Mouse (Mus musculus) olfactory bulb, adult 2 months (tissue): Measurements from ENCODE around the gene Map7. TPM values are rescaled to one million over a fixed set of nuclear protein-coding genes. Genes with fewer than 3 reads are reported as not detected.

ENCODE experiments used
- H3K27ac ChIP-seq: fragments of 200-500 bp; 2 replicates; pipeline ENCODE4 v1.5.1; 2012; ENCODE audit warnings: low read depth, low read length; ENCODE audit not compliant: insufficient read depth
- H3K4me1 ChIP-seq: fragments of 200-500 bp; 2 replicates; pipeline ENCODE4 v1.6.1; 2012; ENCODE audit warnings: low read length; ENCODE audit not compliant: control insufficient read depth, insufficient read depth
- H3K4me3 ChIP-seq: fragments of 200-500 bp; 2 replicates; pipeline ENCODE4 v1.5.1; 2012; ENCODE audit warnings: mild to moderate bottlenecking, low read depth, low read length, moderate library complexity; ENCODE audit not compliant: insufficient read depth
- CTCF ChIP-seq: fragments of 200-500 bp; IDR thresholded peaks from 2 replicates; pipeline ENCODE4 v1.5.1; 2012; ENCODE audit warnings: low read depth, mild to moderate bottlenecking, low read length, moderate library complexity; ENCODE audit not compliant: insufficient read depth
- POLR2A ChIP-seq: fragments of 200-500 bp; IDR thresholded peaks from 2 replicates; pipeline ENCODE4 v1.6.1; 2012; ENCODE audit warnings: mild to moderate bottlenecking, low read depth, low read length, moderate library complexity; ENCODE audit not compliant: insufficient read depth
- WGBS: fragments of 180-500 bp; shearing (Covaris S2); methylation state at CpG from one replicate; pipeline ENCODE4 v1.1.7; 2018; 5-methylcytosine and 5-hydroxymethylcytosine counted together
- polyA plus RNA-seq: library from polyadenylated mRNA; stranded (reverse); fragments of >200 nt; gene quantifications from 2 replicates; pipeline ENCODE4 v1.2.4, GENCODE M21; 2012; ENCODE audit warnings: low replicate concordance; ENCODE audit not compliant: missing spikeins, insufficient read depth, insufficient read length

Map7 gene
- polyA plus RNA-seq, 1 experiment = not detected

- 95% methylated on average over 5 of the region's 5 CpGs for WGBS
These were observed 61.5 kb downstream of the Map7 start for GRCm38 (mm10) chr10:20209609-20210341.

GRCm38 (mm10) chr10:20214418-20214817, 66.1 kb downstream of the Map7 start:
- WGBS = 62% methylated on average over 4 of the region's 4 CpGs
- Histone ChIP-seq H3K4me1 (peaks cover 2% of the 10 kb centered on the region; the same call in 1 of the 2 replicates), H3K4me3 (no peak overlapping the region), H3K27ac (no peak overlapping the region)
- no peak for TF ChIP-seq CTCF
- no peak for TF ChIP-seq POLR2A

More at GRCm38 (mm10) chr10:20209609-20210341, 61.5 kb downstream of the Map7 start:
- no peak overlapping the region for H3K4me3 ChIP-seq
- H3K27ac ChIP-seq = no peak overlapping the region
- peaks cover 7% of the 10 kb centered on the region for H3K4me1 ChIP-seq
- TF ChIP-seq CTCF = no peak
- no peak for TF ChIP-seq POLR2A

GRCm38 (mm10) chr10:20216982-20217381, 68.7 kb downstream of the Map7 start:
- Histone ChIP-seq H3K4me1 (peaks cover 2% of the 10 kb centered on the region; the same call in 1 of the 2 replicates), H3K27ac (no peak overlapping the region), H3K4me3 (no peak overlapping the region)
- TF ChIP-seq POLR2A (no peak), CTCF (no peak)
- WGBS = 95% methylated on average over 6 of the region's 6 CpGs

DNA sequence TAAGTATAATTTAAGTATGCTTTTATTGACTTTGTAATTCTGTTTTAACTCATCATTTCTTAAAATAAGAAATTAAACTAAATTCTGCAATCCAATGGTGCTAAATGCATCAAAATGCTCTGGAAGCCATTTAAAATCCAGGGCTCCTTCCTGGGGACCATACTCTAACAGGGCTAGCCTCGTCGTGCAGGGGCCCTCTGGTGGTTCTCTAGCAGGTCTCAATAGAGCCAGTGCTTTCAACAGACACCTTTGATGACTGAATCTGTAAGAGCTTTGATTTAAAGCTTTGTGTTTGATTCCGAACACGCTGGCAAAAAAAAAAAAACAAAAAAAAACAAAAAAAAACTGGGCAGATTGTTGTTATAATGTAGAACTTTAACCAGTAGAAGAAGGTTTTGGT, 70.6 kb downstream of the Map7 start:
- TF ChIP-seq CTCF = no peak
- TF ChIP-seq POLR2A = no peak
- peaks cover 2% of the 10 kb centered on the region; the same call in 1 of the 2 replicates for H3K4me1 ChIP-seq
- no peak overlapping the region for H3K27ac ChIP-seq
- H3K4me3 ChIP-seq = no peak overlapping the region
- 87% methylated on average over 4 of the region's 4 CpGs for WGBS

- Histone ChIP-seq H3K27ac (no peak overlapping the region), H3K4me3 (no peak overlapping the region), H3K4me1 (no peaks in the 10 kb centered on the region)
- 91% methylated on average over 8 of the region's 8 CpGs for WGBS
- TF ChIP-seq POLR2A (no peak), CTCF (no peak)
These were observed 71.3 kb downstream of the Map7 start for GRCm38 (mm10) chr10:20219538-20219937.

- H3K27ac ChIP-seq = no peak overlapping the region
- no peak overlapping the region for H3K4me3 ChIP-seq
- TF ChIP-seq POLR2A (no peak), CTCF (no peak)
- 75% methylated on average over 10 of the region's 10 CpGs for WGBS
- no peaks in the 10 kb centered on the region for H3K4me1 ChIP-seq
These were observed 72.3 kb downstream of the Map7 start for GRCm38 (mm10) chr10:20220443-20221071.

GRCm38 (mm10) chr10:20222011-20222410, 73.7 kb downstream of the Map7 start:
- no peak overlapping the region for H3K27ac ChIP-seq
- H3K4me3 ChIP-seq = no peak overlapping the region
- no peaks in the 10 kb centered on the region for H3K4me1 ChIP-seq
- TF ChIP-seq CTCF = no peak
- no peak for TF ChIP-seq POLR2A
- 85% methylated on average over 4 of the region's 4 CpGs for WGBS

- 70% methylated on average over 4 of the region's 4 CpGs for WGBS
- Histone ChIP-seq H3K4me1 (no peaks in the 10 kb centered on the region), H3K27ac (no peak overlapping the region), H3K4me3 (no peak overlapping the region)
- no peak for TF ChIP-seq POLR2A
- no peak for TF ChIP-seq CTCF
These were observed 78.5 kb downstream of the Map7 start for GRCm38 (mm10) chr10:20226728-20227127.

- WGBS = 89% methylated on average over 5 of the region's 5 CpGs
- TF ChIP-seq POLR2A (no peak), CTCF (no peak)
- no peak overlapping the region for H3K4me3 ChIP-seq
- H3K27ac ChIP-seq = no peak overlapping the region
- no peaks in the 10 kb centered on the region for H3K4me1 ChIP-seq
These were observed 81.8 kb downstream of the Map7 start for GRCm38 (mm10) chr10:20230026-20230425.

- WGBS = 94% methylated on average over 10 of the region's 10 CpGs
These were observed 85.2 kb downstream of the Map7 start for GRCm38 (mm10) chr10:20233451-20233850.

More at GRCm38 (mm10) chr10:20233451-20233850, 85.2 kb downstream of the Map7 start:
- TF ChIP-seq POLR2A (no peak), CTCF (no peak)
- H3K27ac ChIP-seq = no peak overlapping the region
- H3K4me1 ChIP-seq = no peaks in the 10 kb centered on the region
- no peak overlapping the region for H3K4me3 ChIP-seq
